Mouse (Mus musculus) heart, postnatal 0 days (tissue): Measurements from ENCODE around the gene Acot12. TPM values are rescaled to one million over a fixed set of nuclear protein-coding genes. Genes with fewer than 3 reads are reported as not detected.

Source experiments
- ATAC-seq: fragments of 200-750 bp; cut with Nextera tagmentation; 2 replicates; pipeline ENCODE4 v1.8.0; 2017; ENCODE audit warnings: low read depth, moderate number of reproducible peaks, moderate library complexity; ENCODE audit not compliant: insufficient read depth
- DNase-seq: peaks from one replicate; pipeline ENCODE4 v3.0.0-alpha.2; 2016; ENCODE audit warnings: low spot score
- H3K27ac ChIP-seq: fragments of 300-500 bp; sonication (generic); 2 replicates; pipeline ENCODE4 v1.5.1; 2014; ENCODE audit warnings: low read depth, mild to moderate bottlenecking
- H3K27me3 ChIP-seq: fragments of 300-500 bp; sonication (generic); 2 replicates; pipeline ENCODE4 v1.6.1; 2014; ENCODE audit warnings: low read length, mixed read lengths; ENCODE audit not compliant: control insufficient read depth, insufficient read depth
- H3K36me3 ChIP-seq: fragments of 300-500 bp; sonication (generic); replicated peaks from 2 replicates; pipeline ENCODE4 v1.6.1; 2014; ENCODE audit warnings: low read length, mixed read lengths; ENCODE audit not compliant: control insufficient read depth, insufficient read depth
- H3K4me1 ChIP-seq: fragments of 300-500 bp; sonication (generic); 2 replicates; pipeline ENCODE4 v1.6.1; 2014; ENCODE audit warnings: antibody characterized with exemption; ENCODE audit not compliant: control insufficient read depth, insufficient read depth
- H3K4me2 ChIP-seq: fragments of 300-500 bp; sonication (generic); 2 replicates; pipeline ENCODE4 v1.6.1; 2014; ENCODE audit warnings: low read depth, mild to moderate bottlenecking, low read length, moderate library complexity
- H3K4me3 ChIP-seq: fragments of 300-500 bp; sonication (generic); 2 replicates; pipeline ENCODE4 v1.5.1; 2014; ENCODE audit warnings: low read depth, low read length
- H3K9ac ChIP-seq: fragments of 300-500 bp; sonication (generic); replicated peaks from 2 replicates; pipeline ENCODE4 v1.6.1; 2014; ENCODE audit warnings: low read depth, low read length, mixed read lengths
- H3K9me3 ChIP-seq: fragments of 300-500 bp; sonication (generic); replicated peaks from 2 replicates; pipeline ENCODE4 v1.6.1; 2016; ENCODE audit warnings: low read length; ENCODE audit not compliant: control insufficient read depth
- CTCF ChIP-seq: IDR thresholded peaks from 2 replicates; pipeline ENCODE4 v1.5.1; 2016; ENCODE audit warnings: antibody characterized with exemption, control low read depth, low read depth
- EP300 ChIP-seq: IDR thresholded peaks from 2 replicates; pipeline ENCODE4 v1.6.1; 2016; ENCODE audit warnings: antibody characterized with exemption, low read depth
- whole genome bisulfite sequencing: fragments of 180-500 bp; shearing (Covaris S2); extraction: QIAGEN DNeasy Blood & Tissue Kit; methylation state at CpG from one replicate; pipeline ENCODE4 v1.1.7; 2014; 5-methylcytosine and 5-hydroxymethylcytosine counted together
- polyA plus RNA-seq: library from polyadenylated mRNA; unstranded; fragments of >200 nt; fragmentation: Nextera tagmentation; extraction: Ambion mirVana; gene quantifications from 2 replicates; pipeline ENCODE4 v1.2.1, GENCODE M21; 2015
- total RNA-seq: library from RNA; depleted of rRNA; stranded (reverse); fragments of >200 nt; gene quantifications from 2 replicates; pipeline ENCODE4 v1.2.3, GENCODE M21; 2014; ENCODE audit warnings: low replicate concordance

Gene Acot12
- total and polyA plus RNA-seq, 2 experiments from 2014 or later: 0.11 TPM; not detected in 1

DNA sequence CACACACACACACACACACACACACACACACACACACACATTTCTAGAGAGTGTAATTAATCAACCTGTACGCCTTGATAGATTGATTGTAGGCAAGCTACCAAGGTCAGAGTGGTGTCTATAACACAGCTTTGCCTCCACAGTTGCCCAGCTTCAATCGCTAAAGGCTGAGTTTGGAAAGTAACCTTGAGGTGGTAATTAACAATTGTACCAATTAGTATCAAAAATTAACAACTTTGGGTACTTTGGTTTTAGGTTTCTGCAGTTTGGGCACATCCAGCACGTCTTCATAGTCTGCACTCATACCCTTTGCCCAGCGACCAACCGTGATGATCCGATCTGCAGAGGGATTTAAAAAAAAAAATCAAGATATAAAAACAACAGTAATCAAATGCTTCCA lies 55.6 kb downstream of the Acot12 start:
- DNase-seq (no peak), ATAC-seq (no peak)
- TF ChIP-seq EP300 (no peak), CTCF (no peak)
- Histone ChIP-seq H3K27me3 (no peaks in the 10 kb centered on the region), H3K36me3 (peaks cover 65% of the 10 kb centered on the region), H3K4me1 (no peaks in the 10 kb centered on the region), H3K4me3 (no peak overlapping the region), H3K9ac (no peak overlapping the region), H3K9me3 (0 out of 2 replicates have a peak, but pooled peaks cover 2% of the 10 kb centered on the region), H3K27ac (no peak overlapping the region), H3K4me2 (no peak overlapping the region)
- WGBS: 95% methylated on average over 6 of the region's 6 CpGs

DNA sequence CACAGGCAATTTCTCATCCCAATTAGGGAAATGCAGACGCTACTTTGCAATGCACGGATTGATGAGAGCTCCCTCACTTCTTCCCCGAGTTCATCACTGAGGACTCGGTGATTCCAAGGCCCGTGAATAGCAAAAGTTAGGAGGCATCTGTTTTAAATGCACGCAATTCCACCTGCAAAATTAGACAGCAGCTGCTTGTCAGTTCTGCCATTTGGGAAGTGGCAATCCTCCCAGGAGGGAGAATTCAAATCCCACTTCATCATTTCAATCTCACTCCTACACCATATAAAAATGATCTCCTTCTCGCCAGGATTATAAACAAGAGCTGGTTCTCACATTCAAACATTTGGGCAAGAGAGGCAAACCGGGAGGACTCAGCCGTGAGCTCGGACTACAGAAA lies 56.1 kb downstream of the Acot12 start:
- Histone ChIP-seq H3K9me3 (0 out of 2 replicates have a peak, but pooled peaks cover 2% of the 10 kb centered on the region), H3K9ac (no peak overlapping the region), H3K27me3 (no peaks in the 10 kb centered on the region), H3K4me1 (no peaks in the 10 kb centered on the region), H3K4me2 (no peak overlapping the region), H3K27ac (no peak overlapping the region), H3K4me3 (no peak overlapping the region), H3K36me3 (peaks cover 65% of the 10 kb centered on the region)
- DNase-seq (no peak), ATAC-seq (no peak)
- WGBS: 93% methylated on average over 10 of the region's 10 CpGs
- TF ChIP-seq CTCF (no peak), EP300 (no peak)

DNA sequence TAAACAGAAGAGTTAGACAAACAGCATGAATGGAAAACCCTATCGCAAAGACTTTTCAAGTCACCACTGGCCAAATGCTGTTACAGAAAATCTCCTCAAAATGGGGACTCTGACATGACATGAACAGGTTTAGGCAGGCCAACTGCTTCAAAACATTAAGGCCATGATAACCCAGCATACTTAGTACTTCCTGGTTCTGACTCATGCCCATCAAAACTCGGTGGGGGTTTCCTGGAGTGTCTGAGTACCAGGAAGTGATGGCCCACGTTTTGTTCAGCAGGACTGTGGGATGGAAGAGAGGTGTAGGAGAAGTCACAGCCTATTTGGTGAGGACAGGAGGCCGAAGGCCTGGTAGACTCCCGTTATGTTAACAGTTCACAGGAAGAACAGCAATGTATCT lies 60.4 kb downstream of the Acot12 start:
- H3K4me1 ChIP-seq: no peaks in the 10 kb centered on the region
- H3K27ac ChIP-seq: no peak overlapping the region
- ATAC-seq: no peak
- no peak overlapping the region for H3K4me2 ChIP-seq
- H3K4me3 ChIP-seq: no peak overlapping the region
- H3K9ac ChIP-seq: no peak overlapping the region
- H3K27me3 ChIP-seq: no peaks in the 10 kb centered on the region
- DNase-seq: no peak
- TF ChIP-seq EP300 (no peak), CTCF (no peak)
- WGBS: 70% methylated on average over 5 of the region's 5 CpGs
- peaks cover 64% of the 10 kb centered on the region for H3K36me3 ChIP-seq
- no peaks in the 10 kb centered on the region for H3K9me3 ChIP-seq

- DNase-seq (peak; percentile 88), ATAC-seq (peak; percentile 99)
- peaks cover 18% of the 10 kb centered on the region for H3K36me3 ChIP-seq
- H3K4me3 ChIP-seq: peak within 1 kb of the TSS; percentile 100
- no peak for TF ChIP-seq EP300
- TF ChIP-seq CTCF: peak; percentile 31
- H3K4me1 ChIP-seq: 0 out of 2 replicates have a peak, but pooled peaks cover 6% of the 10 kb centered on the region
- no peaks in the 10 kb centered on the region for H3K9me3 ChIP-seq
- H3K27me3 ChIP-seq: no peaks in the 10 kb centered on the region
- peak within 1 kb of the TSS; percentile 99 for H3K9ac ChIP-seq
- peak within 1 kb of the TSS; percentile 99 for H3K27ac ChIP-seq
- H3K4me2 ChIP-seq: peak within 1 kb of the TSS; percentile 75
- under 1% methylated on average over 50 of the region's 50 CpGs for WGBS
These were observed 66.0 kb downstream of the Acot12 start, which contains the start of gene Zcchc9 for GRCm38 (mm10) chr13:91807155-91807839. TSS of gene Zcchc9 (minus strand) at chr13:91807705.

DNA sequence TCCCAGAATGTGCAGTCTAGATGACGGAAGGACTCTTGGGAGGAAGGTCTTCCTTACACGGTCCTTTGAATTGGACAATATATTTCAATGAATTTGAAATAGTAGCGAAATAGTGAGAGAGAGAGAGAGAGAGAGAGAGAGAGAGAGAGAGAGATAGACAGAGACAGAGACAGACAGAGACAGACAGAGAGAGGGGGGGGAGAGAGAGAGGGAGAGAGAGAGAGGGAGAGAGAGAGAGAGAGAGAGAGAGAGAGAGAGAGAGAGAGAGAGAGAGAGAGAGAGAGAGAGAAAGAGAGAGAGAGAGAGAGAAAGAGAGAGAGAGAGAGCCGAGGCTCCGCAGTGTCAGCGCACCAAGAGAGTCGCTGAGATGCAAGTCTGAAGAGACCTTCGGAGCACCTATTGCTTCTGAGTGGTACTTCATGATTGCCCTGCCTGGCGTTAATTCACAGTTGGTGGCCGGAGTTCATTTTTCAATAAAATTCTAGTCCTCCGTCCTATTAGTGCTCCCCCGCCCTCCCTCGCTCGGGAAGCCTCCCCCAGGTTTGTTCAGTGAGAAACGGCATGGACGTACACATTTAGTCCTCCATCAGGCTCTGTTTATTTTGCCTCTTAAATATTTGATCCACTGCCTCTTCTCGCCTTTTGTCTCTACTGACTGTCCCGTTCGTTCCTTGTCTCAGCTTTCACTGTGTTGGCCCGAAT lies 66.7 kb downstream of the Acot12 start:
- Histone ChIP-seq H3K4me2 (peak overlapping the region; percentile 75), H3K27me3 (no peaks in the 10 kb centered on the region), H3K27ac (peak overlapping the region; percentile 99), H3K9me3 (no peaks in the 10 kb centered on the region), H3K36me3 (peaks cover 18% of the 10 kb centered on the region), H3K9ac (peak overlapping the region; percentile 99), H3K4me1 (0 out of 2 replicates have a peak, but pooled peaks cover 6% of the 10 kb centered on the region), H3K4me3 (peak overlapping the region; percentile 100)
- ATAC-seq (no peak), DNase-seq (no peak)
- TF ChIP-seq CTCF (no peak), EP300 (no peak)
- WGBS: 29% methylated on average over 20 of the region's 20 CpGs
